Mouse (Mus musculus) heart, adult 18-20 months (tissue): ENCODE data around the gene Lars2. TPM values are rescaled to one million over a fixed set of nuclear protein-coding genes. Genes with fewer than 3 reads are reported as not detected.
A peak's percentile ranks its signal among the peaks of the same experiment; 100 is the strongest.
"Not testable (repeated sequence)": the region's sequence is repeated elsewhere in the genome, so short reads cannot be mapped to it uniquely, and the experiment has no call there.

ENCODE experiments used
- DNase-seq, 2 experiments: peaks; one replicate each; pipeline ENCODE4 v3.0.0; 2021 to 2022; ENCODE audit warnings: mixed read lengths in 1 of 2
- total RNA-seq, 2 experiments: library from RNA; stranded (reverse); gene quantifications; 2 replicates each; pipeline ENCODE4 v1.2.3; 2021

The Lars2 gene
- total RNA-seq, 2 experiments from 2014 or later = 73.1 to 80.0 TPM

GRCm38 (mm10) chr9:123391140-123391849, 24.6 kb downstream of the Lars2 start:
- no peak for DNase-seq

DNA sequence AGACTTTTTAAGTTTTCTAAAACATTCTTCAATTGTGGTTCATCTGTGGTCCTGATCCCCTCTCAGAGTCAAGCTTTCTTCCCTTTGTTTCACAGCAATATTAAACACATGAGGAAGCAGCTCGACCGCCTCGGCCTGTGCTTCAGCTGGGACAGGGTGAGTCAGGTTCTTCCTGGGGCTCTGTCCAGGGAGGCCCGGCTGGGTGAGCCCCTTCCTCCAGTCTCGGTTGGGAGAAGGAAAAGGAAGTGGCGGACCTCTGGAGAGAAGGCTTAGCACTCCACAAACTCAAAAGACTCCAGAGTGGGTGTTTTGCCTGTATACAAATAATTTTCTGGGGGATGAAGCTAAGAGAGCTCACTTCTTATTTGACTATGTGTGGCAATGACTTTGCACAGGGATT, 28.1 kb downstream of the Lars2 start:
- DNase-seq = no peak

DNA sequence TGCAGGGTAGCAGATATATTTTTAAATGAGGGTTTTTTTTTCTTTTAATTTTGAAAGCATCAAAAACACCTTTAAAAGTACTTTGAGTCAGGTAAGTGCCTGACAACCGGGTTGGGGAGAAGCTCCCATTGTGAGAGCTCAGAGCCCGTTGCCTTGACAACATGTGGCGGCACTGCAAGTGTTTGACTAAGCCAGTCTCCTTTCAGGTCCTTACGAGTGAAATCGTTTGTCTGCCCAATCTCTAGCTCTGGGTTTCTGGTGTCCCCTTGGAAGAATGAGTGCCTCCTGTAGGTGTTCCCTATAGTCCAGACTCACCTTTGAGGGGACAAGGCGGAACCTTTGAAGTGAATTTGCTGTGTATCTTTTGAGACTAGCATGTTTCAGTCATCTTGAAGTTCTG, 31.0 kb downstream of the Lars2 start:
- no peak for DNase-seq

DNA sequence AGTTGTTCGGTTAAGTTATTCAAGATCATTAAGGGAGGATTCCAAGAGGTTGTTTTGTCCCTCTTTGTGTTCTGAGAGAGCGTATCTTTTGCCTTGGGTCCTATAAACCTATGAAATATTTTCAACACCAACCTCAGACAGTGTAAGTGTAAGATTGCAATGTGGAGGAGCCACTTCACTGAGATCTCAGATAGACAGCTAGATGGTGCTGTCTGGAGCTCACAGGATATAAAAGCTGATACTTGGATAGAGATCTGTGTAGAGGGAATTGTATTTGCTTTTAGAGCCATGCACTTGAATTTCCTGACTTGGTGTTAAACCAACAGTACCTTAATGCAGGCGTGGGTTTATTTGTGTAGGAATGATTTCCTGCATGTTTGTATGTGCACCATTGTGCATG, 35.5 kb downstream of the Lars2 start:
- DNase-seq = no peak

DNA sequence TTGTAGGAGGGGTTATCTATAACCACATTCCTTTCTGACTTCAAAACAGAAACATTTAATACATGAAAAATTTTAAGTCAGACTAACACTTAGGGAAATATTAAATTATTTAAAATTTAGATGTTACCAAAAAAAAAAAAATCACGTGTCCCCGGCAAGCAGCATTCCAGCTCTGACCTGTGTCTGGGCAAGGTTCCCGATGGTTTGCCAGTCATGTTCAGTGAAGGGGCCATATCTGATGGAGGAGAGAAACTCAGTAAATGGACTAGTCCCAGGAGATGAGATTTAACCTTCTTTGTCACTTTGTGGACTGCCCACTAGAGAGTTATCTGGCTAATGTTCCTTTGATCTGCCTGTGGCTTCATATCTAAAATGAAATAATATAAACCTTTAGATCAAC, 36.3 kb downstream of the Lars2 start:
- no peak for DNase-seq

GRCm38 (mm10) chr9:123405231-123405630, 38.5 kb downstream of the Lars2 start:
- no peak for DNase-seq

DNA sequence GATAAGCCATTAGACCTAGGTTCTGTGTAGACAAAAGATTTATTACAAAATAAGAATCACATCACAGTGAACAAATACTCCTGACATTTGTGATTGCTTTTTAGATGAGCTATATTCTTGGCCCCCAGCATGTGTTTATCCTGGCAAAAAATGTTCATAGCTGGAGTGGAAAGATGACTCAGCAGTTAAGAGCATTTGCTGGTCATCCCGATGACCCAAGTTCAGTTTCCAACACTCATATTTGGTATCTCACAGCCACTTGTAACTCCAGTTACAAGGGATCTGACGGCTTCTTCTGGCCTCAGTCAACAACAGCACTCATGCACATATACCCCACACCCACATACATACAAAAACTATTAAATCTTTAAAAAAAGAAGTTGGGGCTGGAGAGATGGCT, 42.0 kb downstream of the Lars2 start:
- no peak for DNase-seq

- DNase-seq = no peak
These were observed 63.1 kb downstream of the Lars2 start for GRCm38 (mm10) chr9:123429863-123430262.

DNA sequence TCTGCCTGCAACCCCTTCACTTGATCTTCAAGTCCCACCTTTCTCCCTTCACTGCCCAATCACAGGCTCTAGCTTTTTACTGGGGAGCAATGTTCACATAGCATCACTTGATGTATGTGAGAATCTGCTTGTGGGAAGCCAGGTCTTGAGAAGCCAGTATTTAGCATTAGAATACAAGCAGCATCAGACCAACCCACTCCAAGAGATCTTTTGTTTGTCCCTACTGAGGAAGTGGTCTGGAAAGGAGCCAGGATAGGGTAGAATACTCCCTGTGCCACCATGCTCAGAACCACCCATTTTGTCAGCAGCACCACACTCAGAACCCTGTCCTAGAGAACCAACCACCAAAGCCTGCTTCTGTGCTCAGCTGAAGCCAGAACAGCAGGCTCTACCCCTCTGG, 64.2 kb downstream of the Lars2 start:
- no peak for DNase-seq

DNA sequence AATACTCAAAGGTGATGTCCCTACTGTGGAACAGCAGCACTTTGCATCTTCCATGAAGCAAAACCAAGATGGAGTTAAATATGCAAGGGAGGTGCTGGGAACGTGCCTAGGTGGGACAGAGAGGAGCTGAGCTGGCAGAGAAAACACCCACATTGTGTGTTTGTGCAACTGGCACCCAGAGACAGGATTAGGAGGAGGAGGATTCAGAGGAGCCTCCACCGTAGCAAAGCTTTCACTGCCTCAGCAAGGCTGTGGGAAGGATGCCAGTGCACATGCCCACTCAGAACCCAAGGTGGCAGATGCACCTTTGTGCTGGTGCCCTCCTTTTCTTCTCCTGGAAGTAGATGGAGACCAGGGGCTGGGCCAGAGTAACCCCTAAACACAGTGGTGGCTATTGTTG, 71.5 kb downstream of the Lars2 start:
- DNase-seq = no peak

GRCm38 (mm10) chr9:123440230-123441058, 73.7 kb downstream of the Lars2 start:
- peak; percentile 59 to 68 for DNase-seq

GRCm38 (mm10) chr9:123447101-123447500, 80.4 kb downstream of the Lars2 start:
- DNase-seq = not testable (repeated sequence)

GRCm38 (mm10) chr9:123448594-123448993, 81.9 kb downstream of the Lars2 start:
- no peak for DNase-seq

- DNase-seq = peak; percentile 42 to 88
These were observed 83.4 kb downstream of the Lars2 start for GRCm38 (mm10) chr9:123450174-123450573.

DNA sequence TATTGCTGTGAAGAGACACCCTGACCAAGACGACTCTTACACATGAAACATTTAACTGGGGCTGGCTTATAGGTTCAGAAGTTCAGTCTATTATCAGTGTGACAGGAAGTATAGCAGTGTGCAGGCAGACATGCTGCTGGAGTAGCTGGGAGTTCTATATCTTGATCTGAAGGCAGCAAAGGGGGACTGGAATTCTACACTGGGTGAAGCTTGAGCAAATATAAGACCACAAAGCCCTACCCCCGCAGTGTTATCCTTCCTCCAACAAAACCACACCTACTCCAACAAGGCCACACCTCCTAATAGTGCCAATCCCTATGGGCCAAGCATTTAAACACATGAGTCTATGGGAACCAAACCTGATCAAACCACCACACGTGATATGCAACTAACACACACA, 85.0 kb downstream of the Lars2 start:
- DNase-seq = no peak

- peak; percentile 39 to 44 for DNase-seq
These were observed 90.2 kb downstream of the Lars2 start for GRCm38 (mm10) chr9:123456634-123457602.

GRCm38 (mm10) chr9:123457603-123458002, 90.9 kb downstream of the Lars2 start:
- DNase-seq = peak; percentile 50 to 61

- peak; percentile 69 to 79 for DNase-seq
These were observed 100.5 kb downstream of the Lars2 start for GRCm38 (mm10) chr9:123467141-123467620.

DNA sequence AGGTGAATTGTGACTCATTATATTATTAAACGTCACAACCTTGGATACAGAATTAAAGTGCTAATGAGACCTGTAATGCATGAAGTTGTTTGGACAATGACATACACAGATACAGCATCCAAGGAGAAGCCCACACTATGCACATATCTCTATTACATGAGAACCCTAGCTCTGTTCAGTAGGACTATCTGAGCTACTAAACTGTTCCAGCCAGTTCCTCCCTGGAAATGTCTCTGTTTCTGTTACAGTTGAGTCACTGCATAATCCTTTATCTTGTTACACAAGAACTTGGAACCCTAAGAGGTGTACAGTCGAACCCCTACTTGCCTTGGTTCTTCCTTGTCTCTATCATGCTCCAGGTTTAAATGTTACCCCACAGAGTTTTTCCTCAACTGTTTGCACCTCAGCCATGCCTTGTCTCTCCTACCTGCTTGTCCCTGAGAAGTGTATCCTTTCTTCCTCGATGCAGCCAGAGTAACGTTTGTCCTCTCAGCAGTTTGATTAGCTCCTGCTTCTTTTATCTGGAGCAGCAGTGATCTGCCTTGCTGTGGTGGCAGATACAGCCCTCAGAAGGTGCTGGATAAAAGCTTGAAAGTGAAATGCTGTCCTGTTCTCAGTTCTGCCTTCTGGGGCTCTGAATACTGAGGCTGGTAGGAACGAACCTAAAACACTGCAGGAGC, 101.8 kb downstream of the Lars2 start:
- no peak for DNase-seq

GRCm38 (mm10) chr9:123469087-123469486, 102.4 kb downstream of the Lars2 start:
- no peak for DNase-seq

- no peak for DNase-seq
These were observed 106.7 kb downstream of the Lars2 start for GRCm38 (mm10) chr9:123473377-123473776.

DNA sequence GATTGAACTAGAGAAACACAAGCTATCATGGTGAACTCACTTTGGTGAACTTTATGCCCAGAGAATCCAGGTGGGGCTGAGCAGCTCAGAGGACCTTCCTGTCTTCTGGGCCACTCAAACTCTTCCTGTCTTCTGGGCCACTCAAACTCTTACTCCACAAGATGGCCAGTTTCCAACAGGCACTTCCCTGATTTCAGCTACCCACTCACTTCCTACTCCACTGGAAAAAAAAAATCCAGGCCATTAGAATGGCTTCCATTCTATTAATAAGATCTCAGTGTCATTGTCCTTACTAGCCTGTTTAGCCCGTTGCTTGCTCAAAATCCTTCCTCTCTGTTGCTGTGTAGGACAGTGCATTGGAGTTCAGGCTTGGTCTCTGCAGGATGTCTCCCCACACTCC, 108.8 kb downstream of the Lars2 start:
- no peak for DNase-seq
